Mouse (Mus musculus) natural killer cell, adult 2 months (primary cell): Measurements from ENCODE around the gene Frrs1.
A peak's percentile ranks its signal among the peaks of the same experiment; 100 is the strongest.

Experiments
- DNase-seq, 2 experiments: peaks; one replicate each; pipeline ENCODE4 v3.0.0; 2022; ENCODE audit warnings: low spot score in 2 of 2

Gene Frrs1

DNA sequence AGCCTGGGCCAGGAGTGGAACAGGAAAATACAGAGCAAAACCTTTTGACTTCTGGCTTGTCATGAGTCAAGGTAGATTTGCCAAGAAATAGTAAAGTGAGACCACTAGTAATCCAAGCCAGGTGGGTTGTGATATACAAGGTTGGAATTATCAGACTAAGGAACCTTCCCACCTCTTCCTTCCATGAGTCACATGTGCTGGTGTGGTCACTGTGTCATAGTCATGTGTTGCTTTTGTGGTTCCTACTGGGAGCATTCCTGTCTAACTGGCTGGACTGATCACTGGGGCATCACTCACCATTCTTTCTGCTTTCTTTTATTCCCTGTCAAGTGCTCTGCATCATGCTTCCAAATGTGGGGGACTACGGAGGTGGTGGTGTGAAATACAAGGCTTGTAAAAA, 11.2 kb upstream of the Frrs1 start:
- DNase-seq = no peak

DNA sequence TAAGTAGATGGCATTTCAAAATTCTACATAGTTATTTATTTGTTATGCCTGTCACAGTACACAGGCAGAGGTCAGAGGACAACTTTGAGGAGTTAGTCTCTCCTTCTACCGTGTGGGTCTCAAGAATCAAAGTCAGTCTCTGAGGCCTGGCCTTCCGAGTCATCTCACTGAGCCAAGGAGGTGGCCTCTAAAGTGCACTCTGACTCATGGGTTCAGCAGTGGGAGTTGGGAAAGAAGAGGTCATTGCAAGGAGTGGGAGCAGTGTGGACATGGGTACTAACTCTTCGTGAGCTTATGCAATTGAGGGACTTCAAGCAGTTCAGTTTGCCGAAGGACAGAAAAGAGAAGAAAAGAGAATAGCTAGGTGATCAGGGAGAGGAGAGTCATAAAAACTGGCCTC, 10.3 kb upstream of the Frrs1 start:
- DNase-seq = no peak

- DNase-seq = no peak
Measured at GRCm38 (mm10) chr3:116850376-116850775, 8.9 kb upstream of the Frrs1 start.

DNA sequence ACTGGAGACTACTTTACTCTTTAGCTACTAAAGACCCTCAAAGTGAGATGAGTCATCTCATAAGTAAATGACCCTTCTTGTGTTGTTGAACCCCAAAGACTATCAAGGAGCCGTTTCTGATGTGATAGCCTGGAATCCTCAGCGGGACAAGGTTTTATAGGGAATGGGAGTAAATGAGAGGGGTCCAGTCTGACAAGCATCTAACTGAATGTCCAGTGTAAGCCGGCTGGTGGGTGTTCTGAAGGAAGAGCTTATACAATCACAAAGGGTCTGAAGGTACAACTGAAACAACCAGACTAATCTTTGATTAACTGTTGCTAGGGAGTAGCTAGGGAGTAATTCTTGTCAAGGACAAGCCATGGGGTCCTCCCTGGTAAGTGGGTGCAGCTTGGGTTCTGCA, 6.8 kb upstream of the Frrs1 start:
- no peak for DNase-seq

- no peak for DNase-seq
Measured at GRCm38 (mm10) chr3:116857611-116858010, 1.7 kb upstream of the Frrs1 start.

DNA sequence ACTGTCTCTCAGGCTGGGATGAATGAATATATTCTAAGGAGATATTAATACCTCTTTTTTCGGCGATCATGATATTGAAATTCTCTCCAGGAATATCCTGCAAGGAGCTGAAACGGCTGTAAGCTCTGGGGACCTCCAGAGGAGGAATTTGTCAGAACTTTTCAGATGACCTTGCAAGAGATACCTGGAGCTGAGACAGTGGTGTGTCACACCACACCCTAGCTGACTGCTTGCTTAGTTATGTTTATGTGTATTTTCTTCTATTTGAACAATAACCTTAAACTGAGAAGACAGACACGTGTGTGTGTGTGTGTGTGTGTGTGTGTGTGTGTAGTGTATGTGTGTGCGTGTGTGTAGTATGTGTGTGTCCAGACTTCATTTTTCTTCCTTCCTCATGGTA, 488 bp downstream of the Frrs1 start:
- no peak for DNase-seq

DNA sequence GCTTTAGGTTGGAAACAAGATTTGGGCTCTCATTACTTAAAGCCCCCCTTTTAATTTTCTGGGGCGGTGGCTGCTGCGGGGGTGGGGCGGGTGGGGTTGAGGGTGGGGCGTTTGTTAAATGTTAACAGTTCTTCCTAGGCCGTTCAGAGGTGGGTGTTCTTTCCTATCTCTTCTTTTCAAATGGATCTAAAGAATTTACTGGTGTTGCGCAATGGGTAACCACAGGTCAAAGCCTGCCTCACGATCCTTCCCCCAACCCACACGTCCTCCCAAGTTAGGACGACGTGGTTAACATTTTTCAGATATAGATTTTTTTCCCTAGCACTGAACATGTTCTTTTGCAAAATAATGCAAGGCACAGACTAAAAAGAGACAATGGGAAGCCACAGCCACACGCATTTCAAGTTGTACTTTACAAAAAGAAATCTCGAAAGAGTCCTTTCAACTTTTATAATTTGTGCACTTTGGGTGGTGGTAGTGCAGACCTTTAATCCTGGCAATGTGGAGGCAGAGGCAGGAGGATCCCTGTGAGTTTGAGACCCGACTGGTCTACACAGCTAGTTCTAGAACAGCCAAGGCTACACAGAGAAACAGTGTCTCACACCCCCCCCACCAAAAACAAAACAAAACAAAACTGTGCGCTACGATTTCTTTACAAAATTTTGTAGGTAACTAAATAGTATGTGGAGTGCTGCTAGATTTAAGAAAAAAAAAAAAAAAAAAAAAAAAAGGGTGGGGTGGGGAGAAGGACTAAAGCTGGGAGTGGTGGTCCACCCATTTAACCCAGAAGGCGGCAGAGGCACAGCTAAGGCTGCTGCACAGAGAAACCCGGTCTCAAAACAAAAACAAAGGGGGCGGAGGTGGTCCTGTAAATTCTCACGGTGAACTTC, 1.3 kb downstream of the Frrs1 start:
- no peak for DNase-seq

- DNase-seq = no peak
Measured at GRCm38 (mm10) chr3:116861223-116861539, 1.9 kb downstream of the Frrs1 start.

DNA sequence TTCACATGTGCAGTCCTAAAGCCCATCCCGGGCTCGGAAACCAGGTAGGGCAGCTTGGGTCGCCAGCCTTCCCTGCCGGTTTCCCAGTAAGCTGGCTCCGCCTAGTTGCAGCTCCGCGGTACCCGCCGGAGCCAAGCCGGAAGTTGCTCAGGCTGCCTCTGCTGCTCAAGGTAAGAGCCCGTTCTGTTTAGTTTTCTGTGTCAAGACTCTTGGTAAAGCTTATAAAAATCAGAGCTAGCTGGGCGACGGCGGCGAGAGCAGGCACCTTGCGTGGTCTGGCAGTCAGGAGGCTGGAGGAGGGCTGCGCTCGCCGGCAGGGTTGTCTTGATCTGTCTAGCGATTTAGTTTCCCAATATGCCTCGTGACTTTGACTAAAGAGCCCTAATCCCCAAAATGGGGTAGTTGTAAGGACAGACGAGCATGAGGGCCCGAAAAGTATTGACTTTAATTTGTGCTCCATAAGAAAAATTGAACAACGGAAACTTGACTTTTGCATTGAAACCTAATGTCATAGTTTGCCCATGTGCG, 2.3 kb downstream of the Frrs1 start:
- peak; percentile 48 to 51 for DNase-seq

GRCm38 (mm10) chr3:116862621-116863020, 3.4 kb downstream of the Frrs1 start:
- no peak for DNase-seq

DNA sequence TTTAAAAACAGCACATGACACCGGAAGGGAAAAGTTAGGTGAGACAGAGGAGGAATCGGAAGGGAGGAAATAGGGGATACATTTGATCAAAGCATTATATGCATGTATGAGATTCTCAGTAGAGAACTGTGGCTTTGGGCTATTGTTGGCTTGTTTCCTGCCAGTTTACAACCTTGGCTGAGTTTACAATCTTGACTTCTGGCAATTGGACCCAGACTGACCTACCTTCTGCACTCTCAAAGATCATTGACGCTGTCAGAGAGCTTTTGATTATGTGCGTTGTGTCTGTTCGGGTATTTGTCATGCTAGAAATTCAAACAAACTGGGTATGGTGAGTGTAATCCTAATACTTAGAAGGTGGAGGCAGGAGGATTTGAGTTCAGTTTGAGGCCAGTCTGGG, 5.2 kb downstream of the Frrs1 start:
- no peak for DNase-seq

DNA sequence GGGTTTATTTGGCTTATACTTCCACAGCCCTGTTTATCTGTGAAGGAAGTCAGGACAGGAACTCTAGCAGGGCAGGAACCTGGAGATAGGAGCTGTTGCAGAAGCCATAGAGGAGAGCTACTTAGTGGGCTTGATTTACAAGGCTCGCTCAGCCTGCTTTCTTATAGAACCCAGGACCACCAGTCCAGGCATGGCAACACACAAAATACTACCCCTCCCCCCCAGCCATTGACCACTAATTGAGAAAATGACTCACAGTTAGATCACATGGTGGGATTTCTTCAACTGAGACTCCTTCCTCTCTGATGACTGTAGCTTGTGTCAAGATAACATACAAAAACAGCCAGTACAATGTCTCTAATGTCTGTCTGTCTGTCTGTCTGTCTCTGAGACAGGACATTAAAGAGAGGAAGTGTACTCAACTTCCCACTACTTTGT, 6.0 kb downstream of the Frrs1 start:
- peak in 1 of 2 experiments; percentile 7 for DNase-seq

DNA sequence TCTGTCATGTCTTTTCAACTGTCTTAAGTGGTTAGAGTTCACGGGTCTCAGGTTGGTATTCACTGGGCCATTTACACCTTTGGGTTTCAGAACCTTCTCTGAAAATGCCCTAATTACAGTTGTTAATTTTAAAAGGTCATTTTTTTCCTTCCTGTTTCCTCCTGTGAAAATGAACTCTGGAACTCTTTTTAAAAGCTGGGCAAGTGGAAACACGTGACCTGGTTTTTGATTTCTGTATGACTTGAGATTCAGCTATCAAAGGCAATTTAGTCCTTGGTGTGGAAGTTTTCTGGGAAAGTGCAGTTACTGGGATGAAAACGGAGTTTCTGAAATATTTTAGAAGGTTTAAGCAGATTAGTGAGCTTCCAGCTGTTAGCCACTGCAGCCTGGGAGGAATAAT, 11.1 kb downstream of the Frrs1 start:
- no peak for DNase-seq

DNA sequence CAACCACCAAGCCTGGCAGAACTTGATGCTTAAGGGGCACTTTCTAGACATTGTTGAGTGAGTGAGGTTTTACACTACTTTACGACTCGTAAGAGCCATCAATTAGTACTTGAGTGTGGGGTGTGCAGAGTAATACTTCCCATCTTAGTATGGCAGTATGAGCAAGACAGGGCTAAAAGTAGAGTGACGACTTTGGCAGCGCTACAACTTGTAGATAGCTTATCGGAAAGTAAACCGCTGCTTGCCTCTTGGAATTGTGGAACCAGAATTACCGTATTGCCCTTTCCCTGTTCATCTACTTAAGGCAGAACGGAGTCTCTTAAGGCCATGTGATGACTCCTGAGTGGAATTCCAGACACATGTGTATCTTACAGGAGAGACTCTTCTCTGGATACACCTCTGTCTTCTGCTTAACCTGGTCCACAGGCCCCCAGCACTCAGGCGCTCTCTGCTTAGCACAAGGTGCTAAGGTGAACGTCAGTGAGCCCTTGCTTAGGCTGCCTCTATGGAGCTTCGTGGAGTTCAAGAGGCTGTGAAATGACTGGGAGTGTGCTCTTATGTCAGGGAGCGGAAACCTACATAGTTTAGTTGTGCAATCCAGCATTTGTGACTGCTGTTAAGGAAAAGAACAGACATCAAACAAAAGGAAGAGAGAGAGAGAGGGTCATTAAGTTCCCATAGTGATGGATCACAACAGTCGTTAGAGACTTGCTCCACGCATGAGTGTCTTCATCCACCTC, 23.1 kb downstream of the Frrs1 start:
- DNase-seq = no peak

DNA sequence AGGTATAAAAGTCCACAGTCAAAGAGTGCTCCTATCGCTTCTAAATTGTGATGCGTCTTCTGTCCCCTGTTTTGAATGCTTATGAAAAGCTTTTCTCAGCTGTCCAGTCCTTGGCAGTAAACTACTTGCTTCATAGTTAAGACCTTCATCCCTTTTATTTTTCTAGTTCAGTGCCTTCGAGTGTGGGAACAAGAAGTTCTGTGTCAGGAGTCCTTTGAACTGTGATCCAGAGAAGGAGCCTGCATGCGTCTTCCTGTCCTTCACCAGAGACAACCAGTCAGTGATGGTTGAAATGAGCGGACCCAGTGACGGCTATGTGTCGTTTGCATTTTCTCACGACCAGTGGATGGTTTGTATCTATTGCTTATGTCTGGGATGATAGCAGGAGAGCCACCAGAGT, 25.7 kb downstream of the Frrs1 start:
- no peak for DNase-seq

- no peak for DNase-seq
Measured at GRCm38 (mm10) chr3:116889358-116889757, 30.1 kb downstream of the Frrs1 start.

DNA sequence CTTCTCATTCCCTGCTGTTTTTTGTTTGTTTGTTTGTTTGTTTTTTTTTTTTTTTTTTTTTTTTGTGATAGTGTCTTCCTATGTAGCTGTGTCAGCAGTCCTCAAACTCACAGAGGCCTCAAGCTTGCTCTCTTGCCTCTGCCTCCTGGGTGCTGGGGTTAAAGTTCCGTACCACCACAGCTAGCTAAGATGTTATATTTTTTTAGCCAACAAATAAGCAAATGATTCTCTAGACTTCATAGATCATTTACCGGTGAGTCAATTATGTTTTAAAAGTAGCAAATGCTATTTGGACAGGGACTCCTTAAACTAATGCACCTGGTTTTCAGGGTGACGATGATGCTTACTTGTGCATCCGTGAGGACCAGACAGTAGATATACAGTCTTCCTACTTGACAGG, 31.3 kb downstream of the Frrs1 start:
- DNase-seq = no peak

- no peak for DNase-seq
Measured at GRCm38 (mm10) chr3:116891436-116892205, 32.4 kb downstream of the Frrs1 start.

GRCm38 (mm10) chr3:116892206-116892563, 32.9 kb downstream of the Frrs1 start:
- DNase-seq = no peak

DNA sequence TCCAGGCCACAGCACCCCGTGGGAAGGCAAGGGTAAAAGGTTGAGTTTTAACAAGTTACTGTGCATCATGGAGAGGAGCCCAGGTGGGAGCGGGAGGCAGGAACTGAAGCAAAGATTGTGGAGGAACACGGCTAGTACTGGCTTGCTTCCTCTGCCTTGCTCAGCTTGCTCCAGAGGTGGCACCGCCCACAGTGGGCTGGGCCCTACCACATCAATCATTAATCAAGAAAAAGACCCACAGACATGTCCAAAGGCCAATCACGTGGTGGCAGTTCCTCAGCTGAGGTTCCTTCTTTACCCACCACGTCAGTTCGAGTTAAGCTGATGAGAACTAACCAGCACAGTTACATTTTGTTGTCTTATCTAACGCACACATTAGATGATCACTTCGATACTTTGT, 33.6 kb downstream of the Frrs1 start:
- no peak for DNase-seq

DNA sequence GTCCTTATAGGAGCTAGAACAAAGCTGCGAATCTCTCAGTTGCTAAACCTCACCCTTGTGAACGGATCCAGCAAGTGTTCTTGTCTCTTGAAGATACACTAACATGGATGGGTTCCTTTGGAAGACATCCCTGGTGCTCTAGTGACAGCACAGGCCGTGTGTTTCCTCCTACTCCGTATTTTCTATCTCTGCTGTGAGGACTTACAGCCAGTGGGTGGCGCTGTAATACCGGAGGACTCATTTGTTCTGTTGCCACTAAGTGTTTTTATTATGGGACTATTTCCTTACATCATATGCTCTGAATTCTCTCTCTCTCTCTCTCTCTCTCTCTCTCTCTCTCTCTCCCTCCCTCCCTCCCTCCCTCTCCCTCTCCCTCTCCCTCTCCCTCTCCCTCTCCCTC, 44.9 kb downstream of the Frrs1 start:
- DNase-seq = no peak

GRCm38 (mm10) chr3:116905898-116906297, 46.6 kb downstream of the Frrs1 start:
- DNase-seq = no peak
